Mouse (Mus musculus): ENCODE data around the gene Arhgap28. TPM values are rescaled to one million over a fixed set of nuclear protein-coding genes. Genes with fewer than 3 reads are reported as not detected.

Gene Arhgap28
- polyA plus RNA-seq, 1 experiment from 2014 or later, result 26.7 TPM

- no peaks in the 10 kb centered on the region for H3K27me3 ChIP-seq (ENCODE audit: control insufficient read depth, insufficient read depth, low read length)
- H3K36me3 ChIP-seq (ENCODE audit: control insufficient read depth, insufficient read depth, low read length), result no peaks in the 10 kb centered on the region
- ATAC-seq (ENCODE audit: insufficient read depth, low FRiP score), result no peak
Measured at GRCm38 (mm10) chr17:67954961-67955360, 49.0 kb downstream of the Arhgap28 start.

GRCm38 (mm10) chr17:67950523-67951213 is 53.3 kb downstream of the Arhgap28 start:
- peak overlapping the region; percentile 51 for H3K4me2 ChIP-seq (ENCODE audit: low read depth, low read length)
- no peak; the same call in 1 of the 2 replicates for ATAC-seq (ENCODE audit: insufficient read depth, low FRiP score)
- H3K4me3 ChIP-seq (replicated peaks; ENCODE audit: low read length), result peak overlapping the region; percentile 41
- H3K27ac ChIP-seq (ENCODE audit: low read length), result peak overlapping the region; percentile 79
- no peaks in the 10 kb centered on the region for H3K36me3 ChIP-seq (ENCODE audit: control insufficient read depth, insufficient read depth, low read length)
- peak overlapping the region; percentile 66 for H3K9ac ChIP-seq (ENCODE audit: low read length)
- 30% methylated on average over 11 of the region's 11 CpGs for WGBS
- peaks cover 41% of the 10 kb centered on the region for H3K4me1 ChIP-seq (ENCODE audit: control insufficient read depth, insufficient read depth, low read length)
- H3K27me3 ChIP-seq (ENCODE audit: control insufficient read depth, insufficient read depth, low read length), result no peaks in the 10 kb centered on the region
- H3K9me3 ChIP-seq (replicated peaks; ENCODE audit: control insufficient read depth, low read length), result no peaks in the 10 kb centered on the region

More at GRCm38 (mm10) chr17:67954961-67955360, 49.0 kb downstream of the Arhgap28 start:
- Histone ChIP-seq H3K4me3 (replicated peaks; ENCODE audit: low read length) (0 out of 2 replicates have a peak overlapping the region, but pooled peaks have one; percentile 1), H3K4me2 (ENCODE audit: low read depth, low read length) (peak overlapping the region; percentile 3; the same call in 1 of the 2 replicates), H3K27ac (ENCODE audit: low read length) (no peak overlapping the region), H3K9ac (ENCODE audit: low read length) (no peak overlapping the region), H3K4me1 (ENCODE audit: control insufficient read depth, insufficient read depth, low read length) (peaks cover 30% of the 10 kb centered on the region), H3K9me3 (replicated peaks; ENCODE audit: control insufficient read depth, low read length) (no peaks in the 10 kb centered on the region)
- WGBS, result 47% methylated on average over 5 of the region's 5 CpGs

GRCm38 (mm10) chr17:67948601-67949000 is 55.3 kb downstream of the Arhgap28 start:
- H3K4me2 ChIP-seq (ENCODE audit: low read depth, low read length), result peak overlapping the region; percentile 51
- no peak overlapping the region for H3K27ac ChIP-seq (ENCODE audit: low read length)
- peak; percentile 22; the same call in 1 of the 2 replicates for ATAC-seq (ENCODE audit: insufficient read depth, low FRiP score)
- no peaks in the 10 kb centered on the region for H3K27me3 ChIP-seq (ENCODE audit: control insufficient read depth, insufficient read depth, low read length)
- H3K9ac ChIP-seq (ENCODE audit: low read length), result no peak overlapping the region
- no peak overlapping the region for H3K4me3 ChIP-seq (replicated peaks; ENCODE audit: low read length)
- peaks cover 42% of the 10 kb centered on the region for H3K4me1 ChIP-seq (ENCODE audit: control insufficient read depth, insufficient read depth, low read length)
- 33% methylated on average over 5 of the region's 5 CpGs for WGBS
- no peaks in the 10 kb centered on the region for H3K36me3 ChIP-seq (ENCODE audit: control insufficient read depth, insufficient read depth, low read length)
- H3K9me3 ChIP-seq (replicated peaks; ENCODE audit: control insufficient read depth, low read length), result no peaks in the 10 kb centered on the region

GRCm38 (mm10) chr17:67945453-67945852 is 58.5 kb downstream of the Arhgap28 start:
- Histone ChIP-seq H3K4me2 (ENCODE audit: low read depth, low read length) (peak overlapping the region; percentile 23; the same call in 1 of the 2 replicates), H3K9ac (ENCODE audit: low read length) (0 out of 2 replicates have a peak overlapping the region, but pooled peaks have one; percentile 31)

GRCm38 (mm10) chr17:67944256-67944655 is 59.7 kb downstream of the Arhgap28 start:
- Histone ChIP-seq H3K4me2 (ENCODE audit: low read depth, low read length) (no peak overlapping the region), H3K27ac (ENCODE audit: low read length) (no peak overlapping the region), H3K4me1 (ENCODE audit: control insufficient read depth, insufficient read depth, low read length) (peaks cover 30% of the 10 kb centered on the region), H3K9me3 (replicated peaks; ENCODE audit: control insufficient read depth, low read length) (no peaks in the 10 kb centered on the region), H3K4me3 (replicated peaks; ENCODE audit: low read length) (no peak overlapping the region), H3K9ac (ENCODE audit: low read length) (no peak overlapping the region), H3K27me3 (ENCODE audit: control insufficient read depth, insufficient read depth, low read length) (no peaks in the 10 kb centered on the region), H3K36me3 (ENCODE audit: control insufficient read depth, insufficient read depth, low read length) (no peaks in the 10 kb centered on the region)
- no peak for ATAC-seq (ENCODE audit: insufficient read depth, low FRiP score)
- 74% methylated on average over 7 of the region's 7 CpGs for WGBS

More at GRCm38 (mm10) chr17:67945453-67945852, 58.5 kb downstream of the Arhgap28 start:
- Histone ChIP-seq H3K27me3 (ENCODE audit: control insufficient read depth, insufficient read depth, low read length) (no peaks in the 10 kb centered on the region), H3K4me3 (replicated peaks; ENCODE audit: low read length) (no peak overlapping the region), H3K27ac (ENCODE audit: low read length) (peak overlapping the region; percentile 57; the same call in 1 of the 2 replicates), H3K9me3 (replicated peaks; ENCODE audit: control insufficient read depth, low read length) (no peaks in the 10 kb centered on the region), H3K4me1 (ENCODE audit: control insufficient read depth, insufficient read depth, low read length) (peaks cover 36% of the 10 kb centered on the region), H3K36me3 (ENCODE audit: control insufficient read depth, insufficient read depth, low read length) (no peaks in the 10 kb centered on the region)
- no peak for ATAC-seq (ENCODE audit: insufficient read depth, low FRiP score)
- WGBS, result 22% methylated on average over 7 of the region's 7 CpGs

- H3K27me3 ChIP-seq (ENCODE audit: control insufficient read depth, insufficient read depth, low read length), result no peaks in the 10 kb centered on the region
- H3K36me3 ChIP-seq (ENCODE audit: control insufficient read depth, insufficient read depth, low read length), result no peaks in the 10 kb centered on the region
- 82% methylated on average over 6 of the region's 6 CpGs for WGBS
- H3K4me1 ChIP-seq (ENCODE audit: control insufficient read depth, insufficient read depth, low read length), result peaks cover 17% of the 10 kb centered on the region
- no peak overlapping the region for H3K9ac ChIP-seq (ENCODE audit: low read length)
- no peaks in the 10 kb centered on the region for H3K9me3 ChIP-seq (replicated peaks; ENCODE audit: control insufficient read depth, low read length)
- no peak overlapping the region for H3K4me2 ChIP-seq (ENCODE audit: low read depth, low read length)
- no peak overlapping the region for H3K27ac ChIP-seq (ENCODE audit: low read length)
- no peak for ATAC-seq (ENCODE audit: insufficient read depth, low FRiP score)
- H3K4me3 ChIP-seq (replicated peaks; ENCODE audit: low read length), result no peak overlapping the region
Measured at GRCm38 (mm10) chr17:67941026-67941425, 62.9 kb downstream of the Arhgap28 start.

- H3K4me3 ChIP-seq (replicated peaks; ENCODE audit: low read length), result no peak overlapping the region
- H3K36me3 ChIP-seq (ENCODE audit: control insufficient read depth, insufficient read depth, low read length), result no peaks in the 10 kb centered on the region
- H3K9ac ChIP-seq (ENCODE audit: low read length), result no peak overlapping the region
- H3K27ac ChIP-seq (ENCODE audit: low read length), result no peak overlapping the region
- no peaks in the 10 kb centered on the region for H3K9me3 ChIP-seq (replicated peaks; ENCODE audit: control insufficient read depth, low read length)
- ATAC-seq (ENCODE audit: insufficient read depth, low FRiP score), result no peak
- no peaks in the 10 kb centered on the region for H3K4me1 ChIP-seq (ENCODE audit: control insufficient read depth, insufficient read depth, low read length)
- no peak overlapping the region for H3K4me2 ChIP-seq (ENCODE audit: low read depth, low read length)
- no peaks in the 10 kb centered on the region for H3K27me3 ChIP-seq (ENCODE audit: control insufficient read depth, insufficient read depth, low read length)
- WGBS, result 95% methylated on average over 3 of the region's 3 CpGs
Measured at GRCm38 (mm10) chr17:67937050-67937449, 66.9 kb downstream of the Arhgap28 start.

- 89% methylated on average over 4 of the region's 4 CpGs for WGBS
- no peaks in the 10 kb centered on the region for H3K27me3 ChIP-seq (ENCODE audit: control insufficient read depth, insufficient read depth, low read length)
- H3K4me1 ChIP-seq (ENCODE audit: control insufficient read depth, insufficient read depth, low read length), result no peaks in the 10 kb centered on the region
- no peak overlapping the region for H3K9ac ChIP-seq (ENCODE audit: low read length)
- no peak overlapping the region for H3K4me3 ChIP-seq (replicated peaks; ENCODE audit: low read length)
- no peaks in the 10 kb centered on the region for H3K36me3 ChIP-seq (ENCODE audit: control insufficient read depth, insufficient read depth, low read length)
- no peak overlapping the region for H3K4me2 ChIP-seq (ENCODE audit: low read depth, low read length)
- H3K27ac ChIP-seq (ENCODE audit: low read length), result no peak overlapping the region
- no peaks in the 10 kb centered on the region for H3K9me3 ChIP-seq (replicated peaks; ENCODE audit: control insufficient read depth, low read length)
- no peak for ATAC-seq (ENCODE audit: insufficient read depth, low FRiP score)
Measured at GRCm38 (mm10) chr17:67935556-67935955, 68.4 kb downstream of the Arhgap28 start.

- H3K36me3 ChIP-seq (ENCODE audit: control insufficient read depth, insufficient read depth, low read length), result no peaks in the 10 kb centered on the region
- no peaks in the 10 kb centered on the region for H3K4me1 ChIP-seq (ENCODE audit: control insufficient read depth, insufficient read depth, low read length)
- H3K27ac ChIP-seq (ENCODE audit: low read length), result no peak overlapping the region
- H3K4me2 ChIP-seq (ENCODE audit: low read depth, low read length), result no peak overlapping the region
- WGBS, result 71% methylated on average over 6 of the region's 6 CpGs
- ATAC-seq (ENCODE audit: insufficient read depth, low FRiP score), result no peak
- no peak overlapping the region for H3K9ac ChIP-seq (ENCODE audit: low read length)
- no peaks in the 10 kb centered on the region for H3K27me3 ChIP-seq (ENCODE audit: control insufficient read depth, insufficient read depth, low read length)
- no peaks in the 10 kb centered on the region for H3K9me3 ChIP-seq (replicated peaks; ENCODE audit: control insufficient read depth, low read length)
- H3K4me3 ChIP-seq (replicated peaks; ENCODE audit: low read length), result no peak overlapping the region
Measured at GRCm38 (mm10) chr17:67931396-67931795, 72.5 kb downstream of the Arhgap28 start.

Measured in stomach, embryonic 16.5 days (tissue).